Mouse (Mus musculus): ENCODE results near the gene Mcam.

The Mcam gene

DNA sequence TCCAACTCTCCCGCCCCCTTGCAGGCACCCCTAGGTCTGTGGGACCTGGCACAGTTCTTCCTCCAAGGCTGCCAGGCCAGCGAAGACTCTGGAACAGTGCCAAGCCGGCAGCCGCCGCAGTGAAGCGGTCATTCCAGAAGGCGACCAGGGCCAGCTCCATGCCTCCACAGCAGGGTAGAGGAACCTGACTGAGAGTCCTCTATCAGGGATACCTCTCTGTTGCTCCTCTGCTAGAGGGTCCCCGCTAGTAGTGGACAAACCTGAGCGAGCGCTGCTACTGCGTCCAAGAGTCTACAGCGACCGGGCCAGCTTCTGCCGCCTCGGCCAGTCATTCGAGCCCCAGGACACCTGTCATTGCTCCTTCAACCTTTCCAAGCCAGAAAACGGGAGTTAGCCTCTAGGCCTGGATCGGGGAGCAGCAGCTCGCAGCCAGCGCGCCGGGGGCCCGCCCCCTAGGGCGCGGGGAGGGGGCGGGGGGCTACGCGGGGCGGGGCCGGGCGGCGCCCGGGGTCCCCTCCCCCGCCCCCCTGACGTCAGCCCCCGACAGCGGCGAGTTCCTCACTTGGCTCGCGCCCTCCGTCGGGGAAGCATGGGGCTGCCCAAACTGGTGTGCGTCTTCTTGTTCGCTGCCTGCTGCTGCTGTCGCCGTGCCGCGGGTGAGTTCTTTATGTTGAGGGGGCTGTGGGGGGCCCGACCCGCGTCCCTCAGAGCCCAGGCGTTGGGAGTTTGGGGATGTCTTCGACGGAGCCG lies at the start of gene Mcam:
Gene Mcam (plus strand): TSS at position 369 of the 750 bp plus-strand sequence.
- DNase-seq (ENCODE audit: low read depth, low spot score): peak; percentile 50

DNA sequence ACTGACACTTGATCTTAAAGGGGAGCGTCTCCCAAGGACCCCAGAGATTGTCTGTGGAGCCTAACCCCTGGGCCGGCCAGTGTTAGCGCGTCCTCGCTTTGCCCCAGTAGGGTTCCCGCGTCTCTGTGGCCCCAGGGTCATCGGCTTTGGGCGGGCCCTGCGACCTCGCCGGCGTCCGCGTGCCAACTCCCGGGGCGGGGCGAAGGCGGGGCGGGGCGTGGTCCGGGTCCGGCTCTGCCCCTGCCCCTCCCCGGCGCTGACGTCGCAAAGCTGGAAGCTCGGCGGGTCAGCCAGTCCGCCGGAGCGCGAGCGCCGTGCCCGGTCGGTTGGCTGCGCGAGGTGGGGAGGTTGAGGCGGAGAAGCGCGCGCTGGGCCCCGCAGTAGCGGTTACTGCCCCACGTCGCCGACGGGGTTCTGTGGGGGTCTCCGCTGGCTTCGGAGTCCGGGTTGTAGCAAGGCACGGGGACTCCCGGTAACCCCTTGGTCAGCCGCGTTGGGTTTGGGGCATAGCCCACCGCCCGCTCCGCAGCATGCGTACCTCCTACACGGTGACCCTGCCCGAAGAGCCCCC lies 49.5 kb upstream of the Mcam start:
- DNase-seq (ENCODE audit: low read depth, low spot score): peak; percentile 80

DNA sequence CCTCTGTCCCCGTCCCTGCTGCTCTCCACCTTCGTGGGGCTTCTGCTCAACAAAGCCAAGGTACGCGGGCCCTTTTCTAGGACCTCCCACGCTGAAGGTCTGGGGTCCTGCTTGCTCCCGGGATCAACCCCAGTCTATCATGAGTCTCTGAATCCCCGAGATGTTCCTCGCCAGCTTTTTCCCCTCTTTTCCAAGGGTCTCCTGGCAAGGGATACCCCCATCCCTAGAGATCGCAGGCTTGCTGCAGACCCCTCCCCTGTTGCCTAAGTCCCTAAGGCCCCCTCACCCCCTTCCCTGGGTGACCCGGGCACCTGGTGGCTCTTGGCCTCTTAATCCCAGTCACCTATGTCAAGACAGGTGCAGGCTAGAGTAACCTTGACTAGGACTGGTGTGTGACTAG lies 49.0 kb upstream of the Mcam start:
- DNase-seq (ENCODE audit: low read depth, low spot score): peak; percentile 25

DNA sequence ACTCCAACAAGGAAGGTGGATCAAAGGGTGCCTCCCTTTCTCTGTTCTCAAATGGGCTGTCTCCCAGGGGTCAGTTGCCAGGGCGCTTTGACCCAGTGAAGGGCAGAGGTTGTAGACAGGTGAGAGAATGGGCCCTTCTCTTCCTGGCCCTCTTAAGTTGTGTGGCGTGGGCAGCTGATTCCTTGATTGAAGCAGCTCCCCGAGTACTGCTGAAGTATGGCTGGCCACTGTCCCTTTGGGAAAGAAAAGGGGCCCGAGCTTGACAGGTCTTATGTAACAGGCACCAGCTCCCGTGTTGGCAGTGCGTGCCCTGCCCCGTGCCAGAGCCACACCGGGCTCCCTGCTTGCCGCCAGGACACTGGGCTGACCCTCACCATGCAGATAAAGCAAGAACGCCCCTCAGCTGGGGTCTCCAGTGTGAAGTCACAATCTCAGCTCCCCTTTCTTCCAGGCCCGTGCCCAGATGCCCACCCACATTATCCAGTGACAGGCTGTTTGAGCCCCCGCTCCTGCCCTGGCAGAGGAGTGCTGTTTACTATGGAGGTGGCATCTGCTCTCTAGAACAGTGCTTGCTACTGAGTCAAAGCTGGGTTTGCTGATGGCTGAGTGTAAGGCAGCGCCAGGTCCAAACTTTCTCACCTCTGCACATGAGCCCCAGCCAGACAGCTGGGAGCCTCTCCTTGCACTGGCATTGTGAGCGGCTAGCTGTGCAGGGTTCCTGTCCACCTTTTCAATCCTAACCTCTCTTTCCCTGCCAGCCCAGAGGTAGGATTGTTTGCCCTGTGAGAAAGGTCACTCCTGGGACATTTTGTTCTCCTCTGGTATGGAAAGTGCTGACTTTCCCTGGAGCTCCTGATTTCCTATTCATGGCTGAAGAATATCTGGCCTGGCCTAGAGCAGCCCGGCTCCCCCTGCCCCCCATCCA lies 48.3 kb upstream of the Mcam start:
- no peak for DNase-seq (ENCODE audit: low read depth, low spot score)

DNA sequence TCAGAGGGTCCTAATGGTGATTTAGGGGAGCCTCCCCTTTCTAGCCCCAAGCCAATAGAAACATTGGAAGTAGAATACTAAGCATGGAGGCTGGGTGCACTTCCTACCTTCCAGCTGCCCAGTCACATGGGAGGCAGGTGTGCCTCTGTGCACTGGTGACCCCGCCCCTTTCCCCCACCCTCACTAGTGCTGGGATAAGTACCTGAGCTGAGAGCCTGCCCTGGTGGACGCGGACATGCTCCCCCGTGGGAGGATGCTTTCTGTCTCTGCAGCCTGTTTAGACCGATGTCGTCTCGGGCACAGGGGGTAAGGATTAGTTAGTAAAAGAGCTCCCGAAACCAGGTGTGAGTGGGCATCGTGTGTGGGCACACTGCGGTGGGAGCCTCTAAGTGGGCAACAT lies 47.3 kb upstream of the Mcam start:
- no peak for DNase-seq (ENCODE audit: low read depth, low spot score)

DNA sequence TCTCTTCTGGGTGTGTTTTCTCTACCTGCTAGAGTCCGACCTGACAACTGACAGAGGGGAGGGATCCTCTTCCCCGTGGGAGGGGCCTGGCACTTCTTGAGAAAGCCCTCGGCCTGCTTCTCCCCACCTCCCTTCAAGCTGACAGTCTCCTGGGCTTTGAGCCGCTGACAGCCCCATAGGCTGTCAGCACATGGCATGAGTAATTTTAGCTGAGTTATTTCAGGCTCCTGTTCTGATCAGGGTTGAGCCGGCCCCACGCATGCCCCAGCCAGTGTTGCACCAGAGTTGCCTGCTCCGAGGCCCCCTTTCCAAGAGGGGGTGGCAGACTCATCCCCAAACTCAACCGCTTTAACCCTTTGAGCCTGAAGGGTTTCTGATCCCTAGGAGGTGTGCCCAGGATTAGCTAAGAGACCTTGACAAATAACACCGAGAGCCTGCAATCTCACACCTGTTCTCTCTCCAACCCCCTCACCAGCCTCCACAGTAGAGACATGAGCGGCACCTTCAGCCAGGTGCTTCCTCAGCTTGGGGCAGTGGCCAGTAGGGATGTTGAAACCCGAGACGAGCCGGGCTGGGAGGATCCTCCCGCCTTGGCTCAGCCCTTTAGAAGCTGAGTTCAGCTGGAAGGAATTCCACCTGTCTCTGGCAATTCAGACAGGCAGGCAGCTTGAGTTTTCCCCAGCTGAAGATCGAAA lies 46.4 kb upstream of the Mcam start:
- peak; percentile 14 for DNase-seq (ENCODE audit: low read depth, low spot score)

DNA sequence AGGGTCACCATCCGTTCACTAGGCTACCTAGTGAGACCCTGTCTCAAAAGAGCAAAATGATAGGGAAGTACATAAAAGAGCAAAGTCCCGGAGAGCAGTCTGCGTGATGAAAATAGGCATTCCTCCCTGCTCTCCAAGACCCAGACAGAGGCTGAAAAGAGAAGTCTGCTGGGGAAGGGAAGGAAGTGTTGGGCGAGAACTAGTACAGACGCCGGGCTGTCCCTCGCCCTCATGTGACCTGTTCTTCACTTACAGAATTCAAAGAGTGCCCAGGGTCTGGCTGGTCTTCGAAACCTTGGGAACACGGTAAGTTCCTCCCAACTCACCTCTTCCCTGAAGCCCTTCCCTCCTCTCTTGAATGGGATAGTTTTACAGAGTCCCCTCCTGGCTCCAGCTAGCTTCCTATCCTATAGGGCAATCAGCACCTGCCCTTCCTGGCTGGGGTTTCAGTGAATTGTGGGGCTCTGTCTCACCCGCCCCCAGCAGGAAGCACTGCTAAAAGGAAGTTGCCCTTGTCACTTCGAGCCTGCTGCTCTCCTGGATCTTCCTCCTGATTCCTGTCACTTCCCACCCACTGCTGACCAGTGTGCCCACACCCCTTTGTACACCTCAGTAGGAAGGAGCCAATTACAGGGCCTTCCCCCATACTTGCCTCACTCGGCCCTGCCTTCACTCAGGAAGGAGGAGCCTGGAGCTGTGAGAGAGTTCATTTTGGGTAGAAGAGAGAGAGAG lies 45.2 kb upstream of the Mcam start:
- peak; percentile 17 for DNase-seq (ENCODE audit: low read depth, low spot score)

DNA sequence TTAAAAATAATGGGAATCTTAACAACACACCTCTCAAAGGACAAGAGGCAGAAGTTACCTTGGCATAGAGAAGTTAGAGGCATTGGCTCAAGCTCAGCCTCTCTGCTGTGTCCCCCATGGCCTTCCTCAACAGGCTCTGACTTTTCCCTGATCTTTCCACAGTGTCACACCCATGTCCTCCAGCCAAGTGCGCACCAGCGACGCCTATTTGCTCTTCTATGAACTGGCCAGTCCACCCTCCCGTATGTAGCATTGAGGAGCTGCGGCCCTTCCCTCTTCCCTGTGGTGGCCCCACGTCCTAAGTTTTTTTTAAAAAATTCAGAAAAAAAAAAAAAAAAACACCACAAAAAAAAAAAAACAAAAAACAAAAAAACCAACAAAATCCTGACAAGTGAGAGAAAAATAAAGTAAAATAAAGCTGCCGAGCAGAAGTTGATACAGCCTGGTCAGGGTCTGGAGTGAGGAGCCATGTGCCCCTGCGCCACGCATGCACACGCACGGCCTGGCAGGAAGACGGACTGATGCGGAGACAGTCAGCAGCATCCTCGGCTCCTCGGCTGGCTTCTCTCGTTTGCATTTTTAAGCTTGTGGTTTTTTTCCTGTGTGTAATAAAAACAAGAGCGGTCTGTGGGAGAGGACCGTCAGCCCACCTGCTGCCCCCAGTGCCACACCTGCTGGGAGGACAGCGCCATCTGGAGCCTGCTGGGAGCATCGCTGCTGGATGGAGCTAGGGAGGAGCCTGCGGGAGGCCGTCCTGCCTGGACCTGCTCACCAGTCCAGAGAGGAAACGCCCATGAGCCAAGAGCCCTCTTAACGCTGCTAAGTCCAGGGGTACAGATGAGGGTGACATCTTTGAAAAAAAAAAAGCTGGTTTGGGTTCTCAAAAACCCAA lies 40.4 kb upstream of the Mcam start:
- DNase-seq (ENCODE audit: low read depth, low spot score): peak; percentile 72

DNA sequence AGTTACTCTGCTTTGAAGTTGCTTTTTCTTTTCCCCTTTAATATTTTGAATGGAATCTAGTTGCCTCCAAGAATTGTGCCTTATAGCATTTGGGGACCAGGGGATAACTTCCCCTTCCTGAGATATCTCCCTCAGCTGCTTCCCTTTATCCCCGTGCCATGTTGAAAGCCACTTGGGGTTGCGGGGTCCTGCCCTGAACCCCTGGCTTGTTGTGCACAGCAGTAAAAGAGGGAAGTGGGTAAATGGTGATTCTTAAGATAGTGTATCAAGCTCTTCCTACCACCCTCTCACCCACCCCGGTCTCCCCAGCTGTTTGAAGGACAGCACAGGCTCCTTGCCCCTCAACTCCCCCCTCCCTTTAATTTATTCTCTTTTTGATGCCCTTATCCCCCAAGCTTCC lies 39.5 kb upstream of the Mcam start:
- no peak for DNase-seq (ENCODE audit: low read depth, low spot score)

DNA sequence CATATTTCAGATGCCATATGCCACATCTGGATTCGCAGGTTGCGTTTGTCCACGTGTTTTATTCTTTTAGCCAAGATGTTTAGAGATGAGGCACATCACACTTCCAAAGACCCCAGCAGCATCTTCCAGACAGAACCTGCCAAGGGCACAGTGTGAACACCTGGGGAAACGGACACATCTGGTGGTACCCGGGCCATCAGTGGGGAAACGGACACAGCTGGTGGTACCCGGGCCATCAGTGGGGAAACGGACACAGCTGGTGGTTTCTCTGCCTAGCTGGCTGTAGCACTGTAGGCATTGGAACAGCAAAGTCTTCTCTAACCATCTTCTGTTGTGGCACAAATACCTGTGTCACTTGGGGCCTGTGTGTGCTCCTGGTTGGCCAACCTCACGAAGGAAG lies 38.5 kb upstream of the Mcam start:
- no peak for DNase-seq (ENCODE audit: low read depth, low spot score)

DNA sequence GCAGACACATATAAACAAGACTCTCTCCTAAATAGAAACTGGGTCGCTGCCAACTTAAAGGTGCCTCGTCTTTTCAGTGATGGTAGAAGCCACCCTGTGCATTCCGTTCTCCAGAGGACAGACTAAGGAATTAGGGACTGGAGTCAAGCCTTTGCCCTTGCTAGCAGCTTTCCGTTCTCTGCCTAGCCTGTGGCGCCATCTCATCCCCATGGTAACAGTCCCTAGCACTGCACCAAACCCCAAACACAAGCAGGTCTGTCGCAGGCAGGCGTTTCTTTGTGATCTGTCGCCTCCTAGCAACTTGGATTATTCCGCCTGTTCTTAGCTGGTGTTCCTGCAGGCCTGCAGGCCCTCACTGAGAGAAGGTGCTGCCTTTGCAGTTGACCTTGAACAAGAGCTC lies 37.7 kb upstream of the Mcam start:
- DNase-seq (ENCODE audit: low read depth, low spot score): peak; percentile 67

DNA sequence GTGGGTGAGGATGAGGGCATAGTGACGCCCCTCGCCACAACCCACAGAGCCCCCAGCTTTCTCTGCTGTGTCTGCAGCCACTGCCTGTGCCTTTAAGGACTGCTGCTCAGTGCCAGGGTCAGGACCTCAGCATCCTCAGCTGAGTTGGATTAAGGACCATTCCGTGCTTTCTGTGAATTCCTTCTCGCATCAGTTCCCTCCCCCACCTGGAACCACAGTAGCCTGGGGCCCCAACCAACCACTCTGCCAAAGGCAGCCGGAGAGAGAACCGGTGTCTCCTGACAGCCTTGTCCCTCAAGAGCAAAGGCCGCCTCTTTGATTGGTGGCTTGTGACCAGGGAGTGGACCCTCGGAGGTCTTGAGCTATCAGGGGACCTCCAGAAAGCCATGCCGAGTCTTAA lies 32.8 kb upstream of the Mcam start, which contains the start of gene Mfrp:
Gene Mfrp (plus strand): TSS at position 240 of the 400 bp plus-strand sequence.
- no peak for DNase-seq (ENCODE audit: low read depth, low spot score)

DNA sequence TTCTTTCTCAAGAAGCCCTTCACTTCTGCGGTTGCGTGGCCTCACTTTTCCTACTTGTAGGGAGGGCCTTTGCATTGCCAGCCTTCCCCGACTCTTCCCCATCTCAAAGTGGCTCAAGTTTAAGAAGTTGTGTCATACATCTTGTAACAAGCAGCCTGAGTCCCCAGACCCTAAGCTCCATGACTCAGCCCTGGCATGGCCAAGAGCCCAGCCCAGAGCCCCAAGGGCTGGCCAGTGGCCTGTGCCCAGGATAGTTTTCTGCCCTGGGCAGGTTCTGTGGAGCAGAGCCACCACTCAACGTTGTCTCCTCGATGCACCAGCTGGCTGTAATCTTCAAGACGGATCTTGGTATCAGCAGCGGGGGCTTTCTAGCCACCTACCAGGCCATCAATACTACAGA lies 29.4 kb upstream of the Mcam start:
- DNase-seq (ENCODE audit: low read depth, low spot score): no peak

DNA sequence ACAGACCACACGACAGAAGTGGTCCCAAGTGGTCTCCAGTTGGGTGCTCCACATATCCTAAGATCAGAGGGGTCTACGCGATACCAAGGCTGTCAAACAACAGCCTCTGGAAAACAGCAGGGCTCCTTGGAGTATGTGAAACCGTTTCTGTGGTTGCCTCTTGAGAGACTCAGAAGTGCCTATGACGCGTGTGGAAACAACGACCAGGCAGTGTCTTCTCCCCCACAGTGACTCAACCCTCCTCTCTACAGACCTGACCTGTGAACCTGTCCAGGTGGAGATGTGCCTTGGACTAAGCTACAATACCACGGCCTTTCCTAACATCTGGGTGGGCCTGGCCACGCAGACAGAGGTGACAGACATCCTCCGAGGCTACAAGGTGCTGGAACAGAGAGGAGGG lies 28.5 kb upstream of the Mcam start:
- no peak for DNase-seq (ENCODE audit: low read depth, low spot score)

DNA sequence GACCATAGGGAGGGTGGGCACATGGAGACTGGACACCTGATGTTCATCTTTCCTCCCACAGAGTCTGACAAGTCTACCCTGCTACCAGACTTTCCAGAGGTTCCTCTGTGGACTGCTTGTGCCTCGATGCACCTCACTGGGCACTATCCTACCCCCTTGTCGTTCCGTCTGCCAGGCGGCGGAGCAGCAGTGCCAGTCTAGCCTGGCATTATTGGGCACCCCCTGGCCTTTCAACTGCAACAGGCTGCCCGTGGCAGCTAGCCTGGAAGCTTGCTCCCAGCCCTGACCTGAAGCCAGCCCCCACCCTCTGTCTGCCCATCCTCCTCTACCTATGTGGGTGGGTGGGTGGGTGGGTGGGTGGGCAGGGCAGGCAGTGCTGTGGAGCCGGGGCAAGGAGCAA lies 28.1 kb upstream of the Mcam start:
- DNase-seq (ENCODE audit: low read depth, low spot score): no peak

DNA sequence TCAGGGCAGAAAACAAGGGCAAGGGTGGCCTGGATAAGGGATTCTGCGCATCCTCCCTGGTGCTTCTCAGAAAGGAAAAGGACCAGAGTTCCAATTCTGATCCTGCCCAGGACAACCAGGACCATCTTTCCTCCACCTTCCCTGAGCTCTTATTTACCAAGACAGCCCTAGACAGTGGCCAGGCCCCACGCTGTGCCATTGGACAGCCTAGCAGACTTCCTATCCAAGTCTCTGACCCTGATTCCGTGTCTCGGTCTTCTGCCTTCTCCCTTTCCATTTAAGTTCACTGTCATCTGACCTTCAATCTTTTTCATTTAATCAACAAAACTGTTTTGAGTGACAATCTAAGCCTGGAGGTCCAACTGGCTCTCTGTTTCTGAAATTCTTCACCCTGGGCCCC lies 27.7 kb upstream of the Mcam start:
- DNase-seq (ENCODE audit: low read depth, low spot score): no peak

DNA sequence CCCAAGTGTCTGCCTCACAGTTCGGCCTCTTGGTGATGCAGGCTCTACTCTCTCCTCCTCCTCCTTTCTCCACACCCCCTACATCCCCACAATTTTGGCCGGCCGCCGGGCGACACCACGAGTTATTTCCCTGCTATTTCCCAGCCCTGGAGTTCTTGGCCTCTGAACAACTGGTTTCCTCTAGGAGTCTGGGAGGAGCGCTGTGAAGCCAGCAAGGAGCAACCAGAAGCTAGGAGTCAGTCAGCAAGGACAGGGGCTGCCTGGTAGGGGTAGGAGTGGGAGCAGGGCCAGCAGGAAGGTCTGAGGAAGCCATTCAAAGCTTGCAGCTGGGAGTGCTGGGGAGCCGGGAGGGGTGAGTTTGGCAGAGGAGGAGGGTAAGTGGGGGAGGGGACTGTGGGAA lies 27.2 kb upstream of the Mcam start, which contains the start of gene C1qtnf5:
Gene C1qtnf5 (plus strand): TSS at position 136 of the 400 bp plus-strand sequence.
- no peak for DNase-seq (ENCODE audit: low read depth, low spot score)

DNA sequence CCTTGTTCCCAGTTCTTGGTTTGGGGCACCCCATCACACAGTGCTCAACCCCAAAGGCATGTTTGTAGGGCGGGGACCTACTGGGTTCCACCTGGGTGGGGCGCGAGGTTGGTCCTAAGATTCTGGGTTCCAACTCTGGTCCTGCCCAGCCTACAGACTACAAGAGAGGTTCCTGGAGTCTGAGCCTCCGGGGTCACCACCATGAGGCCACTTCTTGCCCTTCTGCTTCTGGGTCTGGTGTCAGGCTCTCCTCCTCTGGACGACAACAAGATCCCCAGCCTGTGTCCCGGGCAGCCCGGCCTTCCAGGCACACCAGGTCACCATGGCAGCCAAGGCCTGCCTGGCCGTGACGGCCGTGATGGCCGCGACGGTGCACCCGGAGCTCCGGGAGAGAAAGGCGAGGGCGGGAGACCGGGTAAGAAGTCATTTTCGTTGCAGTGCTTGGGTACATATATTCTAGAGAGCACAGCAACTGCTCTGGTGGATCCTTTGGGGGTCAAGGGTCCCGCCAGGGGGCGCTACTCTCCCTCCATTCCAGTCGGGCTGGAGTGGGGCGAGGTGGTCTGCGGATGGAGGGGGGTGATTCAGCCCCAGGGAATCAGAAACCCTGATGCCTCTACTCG lies 26.6 kb upstream of the Mcam start:
- DNase-seq (ENCODE audit: low read depth, low spot score): peak; percentile 70

DNA sequence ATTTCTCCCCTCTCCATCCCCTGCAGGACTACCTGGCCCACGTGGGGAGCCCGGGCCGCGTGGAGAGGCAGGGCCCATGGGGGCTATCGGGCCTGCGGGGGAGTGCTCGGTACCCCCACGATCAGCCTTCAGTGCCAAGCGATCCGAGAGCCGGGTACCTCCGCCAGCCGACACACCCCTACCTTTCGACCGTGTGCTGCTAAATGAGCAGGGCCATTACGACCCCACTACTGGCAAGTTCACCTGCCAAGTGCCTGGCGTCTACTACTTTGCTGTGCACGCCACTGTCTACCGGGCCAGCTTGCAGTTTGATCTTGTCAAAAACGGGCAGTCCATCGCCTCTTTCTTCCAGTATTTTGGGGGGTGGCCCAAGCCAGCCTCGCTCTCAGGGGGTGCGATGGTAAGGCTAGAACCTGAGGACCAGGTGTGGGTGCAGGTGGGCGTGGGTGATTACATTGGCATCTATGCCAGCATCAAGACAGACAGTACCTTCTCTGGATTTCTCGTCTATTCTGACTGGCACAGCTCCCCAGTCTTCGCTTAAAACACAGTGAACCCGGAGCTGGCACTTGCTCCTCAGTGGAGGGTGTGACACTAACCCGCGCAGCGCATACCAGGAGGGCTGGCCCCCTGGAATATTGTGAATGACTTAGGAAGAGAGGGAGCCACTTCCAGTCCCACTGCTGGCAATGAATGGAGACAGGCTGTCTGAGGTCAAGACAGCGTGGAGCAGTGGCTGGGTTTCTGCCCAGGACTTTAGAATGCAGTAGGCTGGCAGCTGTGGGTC lies 25.8 kb upstream of the Mcam start:
- DNase-seq (ENCODE audit: low read depth, low spot score): no peak

Data from R1 (cell line).